Mouse (Mus musculus): ENCODE measurements at regions not wholly inside any gene's neighbourhood (a gene's known extent, or its start where the extent isn't known, plus 50 kb on each side); places are given as distances from the start of the nearest gene placed in this dataset.

DNA sequence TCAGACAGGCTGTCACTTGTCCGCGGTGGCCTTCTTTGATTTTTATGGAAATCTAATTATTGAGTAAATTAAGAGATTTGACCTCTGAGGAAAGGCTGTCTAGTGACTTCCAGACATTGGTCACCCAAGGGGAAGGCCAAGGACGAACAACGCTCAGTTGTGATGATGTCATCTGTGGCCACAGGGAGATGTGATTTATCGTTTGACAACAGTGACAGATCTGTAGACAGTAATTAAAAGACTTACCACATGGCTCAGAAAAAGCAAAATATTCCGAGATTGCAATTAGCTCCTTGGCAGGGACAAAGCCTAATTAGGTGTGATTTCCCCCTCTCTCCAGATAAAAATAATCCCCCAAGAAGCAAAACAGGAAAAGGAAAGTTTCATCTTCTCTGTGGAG is 213.4 kb upstream of the Zdhhc25 start:
- TF ChIP-seq CTCF (IDR thresholded peaks at IDR 0.05; ENCODE audit: control insufficient read depth, insufficient read depth, low read length) (no peak), POLR2A (IDR thresholded peaks at IDR 0.05; ENCODE audit: borderline replicate concordance, control insufficient read depth, low read depth, low read length) (no peak)

Data from bone marrow, adult 2 months (tissue).